Mouse (Mus musculus) neural tube, embryonic 10.5 days (tissue): Measurements from ENCODE around the gene Sntn.

Experiments
- DNase-seq: peaks from one replicate; pipeline ENCODE4 v3.0.0-alpha.2; 2017; ENCODE audit warnings: low spot score; ENCODE audit errors: extremely low spot score

Sntn gene

GRCm38 (mm10) chr14:13670576-13670975 lies at the start of gene Sntn:
Sntn (plus strand) TSS chr14:13670876.
- no peak for DNase-seq

- DNase-seq: no peak
Measured at GRCm38 (mm10) chr14:13649865-13650264, 20.8 kb upstream of the Sntn start.

GRCm38 (mm10) chr14:13651039-13651438 lies 19.6 kb upstream of the Sntn start:
- DNase-seq: no peak

DNA sequence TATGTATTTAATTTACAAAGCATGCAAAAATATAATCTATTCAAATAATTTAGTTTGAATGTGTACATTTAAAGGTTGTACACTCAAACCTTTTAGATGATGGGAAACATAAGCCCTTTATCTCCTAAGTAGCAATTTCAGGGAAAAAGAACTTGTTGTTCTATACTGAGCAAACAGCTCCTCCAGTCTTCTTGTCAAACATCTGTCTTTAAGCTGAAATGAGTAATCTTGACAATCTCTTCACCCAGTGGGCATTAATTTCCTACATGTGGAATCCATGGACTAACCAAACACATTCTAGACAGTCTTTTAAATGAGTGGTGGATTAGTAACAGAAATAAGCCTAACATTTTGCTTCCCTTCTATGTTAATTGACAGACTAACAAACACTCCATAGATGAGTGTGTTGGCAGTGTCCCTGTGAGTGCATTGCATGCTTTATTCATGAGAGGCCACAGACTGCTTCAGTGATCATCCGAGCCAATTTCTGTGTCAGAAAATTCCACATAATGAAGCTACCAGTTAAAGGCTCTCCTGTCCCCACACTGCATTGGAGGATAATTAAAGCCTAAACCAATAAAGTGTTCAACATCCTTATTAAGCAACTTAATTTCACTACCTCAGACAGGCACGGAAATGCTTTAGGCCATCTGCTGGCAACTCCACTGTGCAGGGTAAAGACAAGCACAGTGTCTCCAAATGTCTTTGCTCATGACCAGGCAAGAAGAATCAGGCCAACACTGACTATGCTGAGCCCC lies 19.0 kb upstream of the Sntn start:
- no peak for DNase-seq

DNA sequence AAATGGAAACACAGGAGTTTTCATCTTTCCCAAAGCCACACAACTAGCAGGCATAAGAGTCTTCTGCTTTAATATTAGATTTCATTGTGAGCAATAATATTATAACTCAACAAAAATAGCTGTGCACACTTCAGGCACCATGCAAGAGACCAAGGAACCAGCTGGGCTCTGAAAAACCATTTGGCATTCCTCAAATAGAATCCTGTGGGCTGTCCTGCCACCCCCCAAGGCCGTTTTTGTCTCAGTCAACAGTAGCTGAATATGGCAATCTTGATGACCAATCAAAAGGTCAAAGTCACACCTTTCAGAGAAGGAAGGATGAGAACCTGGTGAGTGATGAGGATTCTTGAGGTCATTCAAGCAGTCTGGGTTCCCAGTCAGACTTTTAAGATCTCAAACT lies 16.0 kb downstream of the Sntn start:
- no peak for DNase-seq

DNA sequence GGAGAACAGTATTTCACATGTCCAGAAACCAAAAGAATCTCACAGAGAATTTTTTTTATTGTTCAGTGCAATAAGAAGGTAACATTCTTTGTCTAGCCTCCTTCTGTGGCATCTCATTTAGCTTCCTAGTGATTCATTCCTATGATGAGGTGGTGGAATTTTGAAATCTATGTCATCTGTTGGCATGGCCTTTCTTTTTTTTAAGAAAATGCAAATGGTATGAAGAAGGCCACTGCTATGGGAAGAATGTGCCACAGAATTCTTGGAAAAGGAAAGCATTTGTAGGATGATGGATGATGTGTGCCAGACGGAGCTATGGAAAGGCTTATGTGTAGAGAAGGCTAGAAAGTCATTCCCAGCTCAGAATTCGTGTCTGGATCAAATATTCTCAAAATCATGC lies 19.8 kb downstream of the Sntn start:
- DNase-seq: no peak

GRCm38 (mm10) chr14:13732263-13732662 lies 61.6 kb downstream of the Sntn start:
- DNase-seq: no peak
